Comparison of ENCODE assay signal across 24 mouse cellular contexts in genomic region chr3:28398781-28399180, GRCm38 (mm10).
DNase-seq lines count a peak whose midpoint lies in the region; ATAC-seq lines count a peak whose summit lies in the region.
"Had no signal": no experiment of that assay in that cellular context is flagged by ENCODE, and none has a peak within 500 bp of the region (broad histone marks: within the 10 kb centered on the region; RNA-seq: fewer than 3 reads in every experiment).

No protein-coding gene starts in this region.

- no peaks in the 10 kb centered on the region for H3K9me3 ChIP-seq in embryonic facial prominence, embryonic 14.5 days (ENCODE audit: control insufficient read depth, low read length)
- H3K9me3 ChIP-seq in embryonic facial prominence, embryonic 10.5 days, result no peaks in the 10 kb centered on the region
- no peaks in the 10 kb centered on the region for H3K9me3 ChIP-seq in heart, embryonic 10.5 days
- H3K9me3 ChIP-seq in neural tube, embryonic 13.5 days, result no peaks in the 10 kb centered on the region
- no peaks in the 10 kb centered on the region for H3K9me3 ChIP-seq in neural tube, embryonic 15.5 days (replicated peaks)
- H3K9me3 ChIP-seq: embryonic facial prominence, embryonic 12.5 days; forebrain, embryonic 13.5 days; heart, embryonic 13.5 days; hindbrain, embryonic 12.5 days had no signal

- no peak for DNase-seq in embryonic facial prominence, embryonic 14.5 days (ENCODE audit: low spot score)
- DNase-seq in embryonic facial prominence, embryonic 10.5 days (ENCODE audit: low spot score), result no peak
- peak; percentile 67 for DNase-seq in heart, embryonic 10.5 days (ENCODE audit: low spot score)
- no peak for DNase-seq in heart, postnatal 14 days
- DNase-seq in c-Kit-positive CD71-positive TER-119-positive erythroid progenitor cells, embryonic 14.5 days (ENCODE audit: low spot score), result no peak
- DNase-seq: adrenal gland, adult 8-10 months; adrenal gland, postnatal 36 days; B cell, adult 2 months; cerebellum, adult 11 months; cerebellum, adult 8-10 months; cerebellum, postnatal 14 days; embryo, embryonic 11 days; gastrocnemius, postnatal 10 days; heart, postnatal 4 days; kidney, adult 11 months had no signal

- no peak overlapping the region for H3K27ac ChIP-seq in embryonic facial prominence, embryonic 14.5 days (replicated peaks; ENCODE audit: low read depth, low read length)
- no peak overlapping the region for H3K27ac ChIP-seq in embryonic facial prominence, embryonic 10.5 days (replicated peaks)
- H3K27ac ChIP-seq in heart, embryonic 10.5 days, result no peak overlapping the region
- H3K27ac ChIP-seq in neural tube, embryonic 13.5 days (replicated peaks), result no peak overlapping the region
- H3K27ac ChIP-seq in neural tube, embryonic 15.5 days (replicated peaks), result no peak overlapping the region
- H3K27ac ChIP-seq: embryonic facial prominence, embryonic 12.5 days; forebrain, embryonic 13.5 days; hindbrain, embryonic 12.5 days had no signal

- H3K9ac ChIP-seq in embryonic facial prominence, embryonic 14.5 days (ENCODE audit: low read depth, low read length), result no peak overlapping the region
- no peak overlapping the region for H3K9ac ChIP-seq in neural tube, embryonic 13.5 days
- H3K9ac ChIP-seq in neural tube, embryonic 15.5 days (replicated peaks), result no peak overlapping the region
- H3K9ac ChIP-seq: embryonic facial prominence, embryonic 12.5 days; forebrain, embryonic 13.5 days; heart, embryonic 13.5 days; hindbrain, embryonic 12.5 days had no signal

- WGBS in embryonic facial prominence, embryonic 14.5 days, result 94% methylated on average over 1 of the region's 1 CpGs
- 88% methylated on average over 1 of the region's 1 CpGs for WGBS in embryonic facial prominence, embryonic 10.5 days
- WGBS in heart, embryonic 10.5 days, result 94% methylated on average over 1 of the region's 1 CpGs
- WGBS in neural tube, embryonic 13.5 days, result 89% methylated on average over 1 of the region's 1 CpGs
- WGBS in neural tube, embryonic 15.5 days, result 97% methylated on average over 1 of the region's 1 CpGs

- H3K4me3 ChIP-seq in embryonic facial prominence, embryonic 14.5 days (ENCODE audit: low read depth, low read length), result no peak overlapping the region
- H3K4me3 ChIP-seq in embryonic facial prominence, embryonic 10.5 days, result no peak overlapping the region
- H3K4me3 ChIP-seq in heart, embryonic 10.5 days, result no peak overlapping the region
- no peak overlapping the region for H3K4me3 ChIP-seq in neural tube, embryonic 13.5 days
- H3K4me3 ChIP-seq in neural tube, embryonic 15.5 days (replicated peaks), result no peak overlapping the region
- H3K4me3 ChIP-seq: embryonic facial prominence, embryonic 12.5 days; forebrain, embryonic 13.5 days; heart, embryonic 13.5 days; hindbrain, embryonic 12.5 days had no signal

- no peaks in the 10 kb centered on the region for H3K27me3 ChIP-seq in embryonic facial prominence, embryonic 14.5 days (replicated peaks; ENCODE audit: control insufficient read depth, insufficient read depth, low read length)
- no peaks in the 10 kb centered on the region for H3K27me3 ChIP-seq in embryonic facial prominence, embryonic 10.5 days (replicated peaks; ENCODE audit: low read depth, poor library complexity, severe bottlenecking)
- H3K27me3 ChIP-seq in heart, embryonic 10.5 days (ENCODE audit: insufficient read depth, poor library complexity, severe bottlenecking), result no peaks in the 10 kb centered on the region
- no peaks in the 10 kb centered on the region for H3K27me3 ChIP-seq in neural tube, embryonic 13.5 days
- H3K27me3 ChIP-seq in neural tube, embryonic 15.5 days (replicated peaks), result no peaks in the 10 kb centered on the region
- H3K27me3 ChIP-seq: embryonic facial prominence, embryonic 12.5 days; forebrain, embryonic 13.5 days; heart, embryonic 13.5 days; hindbrain, embryonic 12.5 days; Patski had no signal

- 0 out of 2 replicates have a peak, but pooled peaks have one; percentile 15 for ATAC-seq in embryonic facial prominence, embryonic 14.5 days (ENCODE audit: low read depth)
- 0 out of 2 replicates have a peak, but pooled peaks have one; percentile 11 for ATAC-seq in neural tube, embryonic 13.5 days (ENCODE audit: low read depth)
- ATAC-seq in neural tube, embryonic 15.5 days (ENCODE audit: low FRiP score), result no peak
- ATAC-seq: CD4-positive, CD25-positive, alpha-beta regulatory T cell, adult 4 months; forebrain, embryonic 13.5 days; hindbrain, embryonic 16.5 days; Patski had no signal

- H3K4me2 ChIP-seq in embryonic facial prominence, embryonic 14.5 days (ENCODE audit: low read depth, low read length), result no peak overlapping the region
- H3K4me2 ChIP-seq in neural tube, embryonic 13.5 days, result no peak overlapping the region
- no peak overlapping the region for H3K4me2 ChIP-seq in neural tube, embryonic 15.5 days
- H3K4me2 ChIP-seq: embryonic facial prominence, embryonic 12.5 days; forebrain, embryonic 13.5 days; heart, embryonic 13.5 days; hindbrain, embryonic 12.5 days had no signal

- H3K4me1 ChIP-seq in embryonic facial prominence, embryonic 14.5 days (ENCODE audit: control insufficient read depth, insufficient read depth, low read length), result no peaks in the 10 kb centered on the region
- H3K4me1 ChIP-seq in embryonic facial prominence, embryonic 10.5 days, result no peaks in the 10 kb centered on the region
- H3K4me1 ChIP-seq in heart, embryonic 10.5 days, result peaks cover 20% of the 10 kb centered on the region
- peaks cover 20% of the 10 kb centered on the region for H3K4me1 ChIP-seq in neural tube, embryonic 13.5 days (replicated peaks)
- H3K4me1 ChIP-seq in neural tube, embryonic 15.5 days, result peaks cover 17% of the 10 kb centered on the region
- H3K4me1 ChIP-seq: hindbrain, embryonic 12.5 days had no signal

- no peaks in the 10 kb centered on the region for H3K36me3 ChIP-seq in embryonic facial prominence, embryonic 14.5 days (ENCODE audit: control insufficient read depth, insufficient read depth, low read length)
- no peaks in the 10 kb centered on the region for H3K36me3 ChIP-seq in embryonic facial prominence, embryonic 10.5 days (replicated peaks)
- H3K36me3 ChIP-seq in heart, embryonic 10.5 days, result no peaks in the 10 kb centered on the region
- no peaks in the 10 kb centered on the region for H3K36me3 ChIP-seq in neural tube, embryonic 13.5 days
- H3K36me3 ChIP-seq in neural tube, embryonic 15.5 days, result no peaks in the 10 kb centered on the region
- H3K36me3 ChIP-seq: embryonic facial prominence, embryonic 12.5 days; heart, embryonic 13.5 days; hindbrain, embryonic 12.5 days had no signal

- intact Hi-C loops in heart, postnatal 14 days (cut with DNase I), result no loop called here
